Mouse (Mus musculus): ENCODE data around the gene Umps.
A peak's percentile ranks its signal among the peaks of the same experiment; 100 is the strongest.

Gene Umps

GRCm38 (mm10) chr16:33930785-33931184 lies 36.1 kb downstream of the Umps start:
- no peak for DNase-seq (ENCODE audit: low spot score in 2 of 2)

GRCm38 (mm10) chr16:33928788-33929462 lies 37.9 kb downstream of the Umps start:
- no peak for DNase-seq (ENCODE audit: low spot score in 2 of 2)

GRCm38 (mm10) chr16:33927263-33927824 lies 39.5 kb downstream of the Umps start:
- no peak for DNase-seq (ENCODE audit: low spot score in 2 of 2)

- no peak for DNase-seq (ENCODE audit: low spot score in 2 of 2)
These were observed 43.1 kb downstream of the Umps start for GRCm38 (mm10) chr16:33923758-33924157.

- no peak for DNase-seq (ENCODE audit: low spot score in 2 of 2)
These were observed 43.9 kb downstream of the Umps start for GRCm38 (mm10) chr16:33923001-33923316.

GRCm38 (mm10) chr16:33922111-33923000 lies 44.5 kb downstream of the Umps start:
- peak; percentile 20 to 22 for DNase-seq (ENCODE audit: low spot score in 2 of 2)

GRCm38 (mm10) chr16:33921514-33921913 lies 45.3 kb downstream of the Umps start:
- DNase-seq (ENCODE audit: low spot score in 2 of 2) = no peak

- DNase-seq (ENCODE audit: low spot score in 2 of 2) = no peak
These were observed 48.9 kb downstream of the Umps start for GRCm38 (mm10) chr16:33917926-33918325.

- no peak for DNase-seq (ENCODE audit: low spot score in 2 of 2)
These were observed 49.4 kb downstream of the Umps start for GRCm38 (mm10) chr16:33917390-33917789.

- peak in 1 of 2 experiments; percentile 15 for DNase-seq (ENCODE audit: low spot score in 2 of 2)
These were observed 50.2 kb downstream of the Umps start for GRCm38 (mm10) chr16:33916473-33917251.

- no peak for DNase-seq (ENCODE audit: low spot score in 2 of 2)
These were observed 51.8 kb downstream of the Umps start for GRCm38 (mm10) chr16:33914997-33915396.

GRCm38 (mm10) chr16:33908239-33908638 lies 58.6 kb downstream of the Umps start:
- no peak for DNase-seq (ENCODE audit: low spot score in 2 of 2)

All from spleen, postnatal 36 days (tissue).